Mouse (Mus musculus) erythroblast, adult 5-6 weeks (primary cell): Measurements from ENCODE around the gene Gm1140. TPM values are rescaled to one million over a fixed set of nuclear protein-coding genes. Genes with fewer than 3 reads are reported as not detected.
"Not testable (repeated sequence)": the region's sequence is repeated elsewhere in the genome, so short reads cannot be mapped to it uniquely, and the experiment has no call there.

ENCODE experiments used
- ATAC-seq: replicated peaks from 2 replicates; pipeline ENCODE4 v1.8.0; 2016; ENCODE audit warnings: moderate number of reproducible peaks, mild to moderate bottlenecking, moderate TSS enrichment, inconsistent platforms; ENCODE audit not compliant: poor library complexity, low FRiP score, severe bottlenecking
- total RNA-seq, 2 experiments: library from RNA; stranded (forward) in 1 of 2; stranded (reverse) in 1 of 2; fragments of 150-400 nt in 1 of 2; fragments of 200-764, 138-1000 nt in 1 of 2; gene quantifications; 2 replicates each; pipeline versions ENCODE4 v1.2.3 to v1.2.4; 2015 to 2017; ENCODE audit warnings: low replicate concordance in 2 of 2

Gm1140 gene
- not detected in 2 replicates for total RNA-seq (2015; ENCODE audit: low replicate concordance)
- total RNA-seq (2017; ENCODE audit: low replicate concordance) = not detected in 2 replicates

- ATAC-seq = not testable (repeated sequence)
Observed at GRCm38 (mm10) chrX:67693462-67693861, at the start of gene Gm1140. Gene Gm1140, minus strand, starts transcription at chrX:67693562.

- not testable (repeated sequence) for ATAC-seq
Observed at GRCm38 (mm10) chrX:67695398-67695797, 2.0 kb upstream of the Gm1140 start, which contains the start of gene Gm14692. Gene Gm14692, plus strand, starts transcription at chrX:67695698.

Other genes starting within 250 kb of the Gm1140 start
- gene Gm14692, start 2.1 kb upstream of the Gm1140 start, total RNA-seq (2015; ENCODE audit: low replicate concordance) = not detected in 2 replicates
- not detected in 2 replicates for gene Gm14692, start 2.1 kb upstream of the Gm1140 start, total RNA-seq (2017; ENCODE audit: low replicate concordance)
- not detected in 2 replicates for gene 4933436I01Rik, start 227.9 kb upstream of the Gm1140 start, total RNA-seq (2015; ENCODE audit: low replicate concordance)
- not detected in 2 replicates for gene 4933436I01Rik, start 227.9 kb upstream of the Gm1140 start, total RNA-seq (2017; ENCODE audit: low replicate concordance)